Mouse (Mus musculus): ENCODE measurements at regions not wholly inside any gene's neighbourhood (a gene's known extent, or its start where the extent isn't known, plus 50 kb on each side); places are given as distances from the start of the nearest gene placed in this dataset.

GRCm38 (mm10) chr15:62166786-62167185 lies 1244.0 kb upstream of the A1bg start:
- Histone ChIP-seq H3K36me3 (ENCODE audit: control insufficient read depth, insufficient read depth, low read length) (no peaks in the 10 kb centered on the region), H3K9ac (ENCODE audit: low read depth, low read length) (no peak overlapping the region), H3K27ac (no peak overlapping the region), H3K4me1 (ENCODE audit: control insufficient read depth, insufficient read depth, low read length) (peaks cover 2% of the 10 kb centered on the region; the same call in 1 of the 2 replicates), H3K79me2 (replicated peaks; ENCODE audit: control insufficient read depth, insufficient read depth, low read length) (no peaks in the 10 kb centered on the region), H3K27me3 (ENCODE audit: control insufficient read depth, insufficient read depth, low read length) (no peaks in the 10 kb centered on the region), H3K4me3 (no peak overlapping the region)
- TF ChIP-seq POLR2A (IDR thresholded peaks at IDR 0.05; ENCODE audit: insufficient read depth, low read depth, low read length) (no peak), CTCF (IDR thresholded peaks at IDR 0.05) (no peak), EP300 (IDR thresholded peaks at IDR 0.05; ENCODE audit: insufficient read depth, low read depth, low read length) (no peak)
- 94% methylated on average over 5 of the region's 5 CpGs for WGBS
- intact Hi-C loops (cut with DNase I), result no loop called here
- no peak for DNase-seq

- Histone ChIP-seq H3K9ac (ENCODE audit: low read depth, low read length) (no peak overlapping the region), H3K79me2 (replicated peaks; ENCODE audit: control insufficient read depth, insufficient read depth, low read length) (no peaks in the 10 kb centered on the region), H3K4me1 (ENCODE audit: control insufficient read depth, insufficient read depth, low read length) (peaks cover 3% of the 10 kb centered on the region; the same call in 1 of the 2 replicates), H3K36me3 (ENCODE audit: control insufficient read depth, insufficient read depth, low read length) (no peaks in the 10 kb centered on the region), H3K27ac (no peak overlapping the region), H3K27me3 (ENCODE audit: control insufficient read depth, insufficient read depth, low read length) (no peaks in the 10 kb centered on the region), H3K4me3 (no peak overlapping the region)
- intact Hi-C loops (cut with DNase I), result no loop called here
- WGBS, result 90% methylated on average over 10 of the region's 10 CpGs
- DNase-seq, result no peak
- no peak for TF ChIP-seq EP300 (IDR thresholded peaks at IDR 0.05; ENCODE audit: insufficient read depth, low read depth, low read length)
- TF ChIP-seq CTCF (IDR thresholded peaks at IDR 0.05), result no peak
- no peak for TF ChIP-seq POLR2A (IDR thresholded peaks at IDR 0.05; ENCODE audit: insufficient read depth, low read depth, low read length)
Observed at GRCm38 (mm10) chr15:62165826-62166500, 1243.2 kb upstream of the A1bg start.

GRCm38 (mm10) chr15:62164766-62165410 lies 1242.1 kb upstream of the A1bg start:
- intact Hi-C loops (cut with DNase I), result no loop called here
- no peak overlapping the region for H3K9ac ChIP-seq (ENCODE audit: low read depth, low read length)
- no peaks in the 10 kb centered on the region for H3K36me3 ChIP-seq (ENCODE audit: control insufficient read depth, insufficient read depth, low read length)
- H3K27me3 ChIP-seq (ENCODE audit: control insufficient read depth, insufficient read depth, low read length), result no peaks in the 10 kb centered on the region
- DNase-seq, result no peak
- H3K27ac ChIP-seq, result no peak overlapping the region
- WGBS, result 96% methylated on average over 9 of the region's 9 CpGs
- H3K79me2 ChIP-seq (replicated peaks; ENCODE audit: control insufficient read depth, insufficient read depth, low read length), result no peaks in the 10 kb centered on the region
- TF ChIP-seq EP300 (IDR thresholded peaks at IDR 0.05; ENCODE audit: insufficient read depth, low read depth, low read length), result no peak
- TF ChIP-seq POLR2A (IDR thresholded peaks at IDR 0.05; ENCODE audit: insufficient read depth, low read depth, low read length), result no peak
- TF ChIP-seq CTCF (IDR thresholded peaks at IDR 0.05), result no peak
- peaks cover 3% of the 10 kb centered on the region; the same call in 1 of the 2 replicates for H3K4me1 ChIP-seq (ENCODE audit: control insufficient read depth, insufficient read depth, low read length)
- no peak overlapping the region for H3K4me3 ChIP-seq

- no peak for TF ChIP-seq POLR2A (IDR thresholded peaks at IDR 0.05; ENCODE audit: insufficient read depth, low read depth, low read length)
- no peak for TF ChIP-seq EP300 (IDR thresholded peaks at IDR 0.05; ENCODE audit: insufficient read depth, low read depth, low read length)
- TF ChIP-seq CTCF (IDR thresholded peaks at IDR 0.05), result no peak
- H3K27me3 ChIP-seq (ENCODE audit: control insufficient read depth, insufficient read depth, low read length), result no peaks in the 10 kb centered on the region
- no peak overlapping the region for H3K9ac ChIP-seq (ENCODE audit: low read depth, low read length)
- H3K79me2 ChIP-seq (replicated peaks; ENCODE audit: control insufficient read depth, insufficient read depth, low read length), result no peaks in the 10 kb centered on the region
- WGBS, result 89% methylated on average over 5 of the region's 5 CpGs
- no peaks in the 10 kb centered on the region for H3K36me3 ChIP-seq (ENCODE audit: control insufficient read depth, insufficient read depth, low read length)
- H3K27ac ChIP-seq, result no peak overlapping the region
- H3K4me1 ChIP-seq (ENCODE audit: control insufficient read depth, insufficient read depth, low read length), result peaks cover 3% of the 10 kb centered on the region; the same call in 1 of the 2 replicates
- intact Hi-C loops (cut with DNase I), result no loop called here
- DNase-seq, result no peak
- no peak overlapping the region for H3K4me3 ChIP-seq
Observed at GRCm38 (mm10) chr15:62163203-62163602, 1240.4 kb upstream of the A1bg start.

- Histone ChIP-seq H3K79me2 (replicated peaks; ENCODE audit: control insufficient read depth, insufficient read depth, low read length) (no peaks in the 10 kb centered on the region), H3K9ac (ENCODE audit: low read depth, low read length) (no peak overlapping the region), H3K27ac (no peak overlapping the region), H3K4me3 (no peak overlapping the region), H3K27me3 (ENCODE audit: control insufficient read depth, insufficient read depth, low read length) (no peaks in the 10 kb centered on the region), H3K4me1 (ENCODE audit: control insufficient read depth, insufficient read depth, low read length) (peaks cover 3% of the 10 kb centered on the region; the same call in 1 of the 2 replicates), H3K36me3 (ENCODE audit: control insufficient read depth, insufficient read depth, low read length) (no peaks in the 10 kb centered on the region)
- TF ChIP-seq EP300 (IDR thresholded peaks at IDR 0.05; ENCODE audit: insufficient read depth, low read depth, low read length) (no peak), CTCF (IDR thresholded peaks at IDR 0.05) (no peak), POLR2A (IDR thresholded peaks at IDR 0.05; ENCODE audit: insufficient read depth, low read depth, low read length) (no peak)
- no peak for DNase-seq
- WGBS, result 84% methylated on average over 4 of the region's 4 CpGs
- intact Hi-C loops (cut with DNase I), result no loop called here
Observed at GRCm38 (mm10) chr15:62162648-62163194, 1239.9 kb upstream of the A1bg start.

Data from heart, adult 2 months (tissue).